Mouse (Mus musculus): ENCODE data around the gene Ddb2. TPM values are rescaled to one million over a fixed set of nuclear protein-coding genes. Genes with fewer than 3 reads are reported as not detected.

Ddb2 gene
- total RNA-seq, 1 experiment = 10.4 TPM

DNA sequence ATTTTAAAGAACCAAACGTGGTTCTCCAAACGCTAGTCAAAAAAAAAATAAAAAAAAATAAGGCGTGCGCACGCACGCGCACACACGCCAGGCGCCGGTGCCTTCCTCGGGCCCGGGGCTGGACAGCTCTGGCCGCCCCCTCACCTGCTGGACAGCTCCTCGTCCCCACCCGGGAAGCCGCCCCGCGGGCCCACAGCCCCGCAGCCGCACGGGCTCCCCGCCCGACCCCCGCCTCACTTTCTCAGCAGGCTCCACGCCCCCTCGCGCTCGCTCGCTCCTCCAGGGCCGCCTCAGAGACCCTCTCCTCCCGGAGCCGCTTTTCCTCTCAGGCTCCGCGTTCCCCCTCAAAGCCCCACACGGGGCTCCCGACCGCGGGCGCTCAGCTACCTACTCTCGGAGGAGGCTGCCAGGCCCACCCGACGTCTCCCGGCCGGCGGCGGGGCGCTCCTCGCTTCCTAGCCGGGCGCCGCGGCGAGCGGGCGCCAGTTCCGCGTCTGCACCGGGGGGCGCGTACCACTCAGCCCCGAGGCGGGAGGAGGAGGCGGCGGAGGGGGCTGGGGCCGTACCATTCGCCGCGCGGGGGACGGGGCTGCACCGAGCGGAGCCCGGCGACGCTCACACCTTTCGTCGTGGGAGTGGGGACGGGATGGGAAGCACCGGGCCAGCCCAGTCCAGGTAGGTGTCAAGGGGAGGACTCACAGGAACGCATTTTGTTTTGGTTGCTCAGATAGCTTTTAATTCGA, 54.2 kb downstream of the Ddb2 start:
- TF ChIP-seq ZNF384 (IDR thresholded peaks at IDR 0.05; ENCODE audit: low read depth, low read length) = peak; percentile 85
- no peak for TF ChIP-seq ZC3H11A (IDR thresholded peaks at IDR 0.05; ENCODE audit: borderline replicate concordance, low read depth, low read length)
- TF ChIP-seq MAFK (IDR thresholded peaks at IDR 0.05; ENCODE audit: insufficient read depth, low read depth, low read length) = no peak
- no peak for TF ChIP-seq HCFC1 (IDR thresholded peaks at IDR 0.05; ENCODE audit: borderline replicate concordance, insufficient read depth, low read length)
- Histone ChIP-seq H3K27ac (ENCODE audit: insufficient read depth, low read depth, low read length, poor library complexity, severe bottlenecking) (no peak overlapping the region), H3K4me1 (ENCODE audit: control insufficient read depth in 2 of 2, insufficient read depth in 2 of 2, low read length in 2 of 2, poor library complexity in 1 of 2) (peaks cover 0 to 7% of the 10 kb centered on the region in 2 experiments; a peak in 1 of 4 replicates), H3K9me3 (ENCODE audit: control insufficient read depth, insufficient read depth, low read depth, low read length) (no peaks in the 10 kb centered on the region), H3K36me3 (ENCODE audit: control insufficient read depth, insufficient read depth, low read length, poor library complexity, severe bottlenecking) (no peaks in the 10 kb centered on the region), H3K9ac (ENCODE audit: insufficient read depth, low read depth, low read length, poor library complexity, severe bottlenecking) (peak overlapping the region; percentile 62), H3K4me3 (ENCODE audit: insufficient read depth in 1 of 2, low read depth in 1 of 2, low read length in 2 of 2, poor library complexity in 1 of 2, severe bottlenecking in 1 of 2) (peak overlapping the region; percentile 23 to 79)
- no peak for DNase-seq (ENCODE audit: low read depth, low spot score)
- in situ Hi-C loops (cut with MboI; ENCODE audit: low sequenced_read_pairs in 2 of 2, unreplicated experiment in 2 of 2) = no loop called here

DNA sequence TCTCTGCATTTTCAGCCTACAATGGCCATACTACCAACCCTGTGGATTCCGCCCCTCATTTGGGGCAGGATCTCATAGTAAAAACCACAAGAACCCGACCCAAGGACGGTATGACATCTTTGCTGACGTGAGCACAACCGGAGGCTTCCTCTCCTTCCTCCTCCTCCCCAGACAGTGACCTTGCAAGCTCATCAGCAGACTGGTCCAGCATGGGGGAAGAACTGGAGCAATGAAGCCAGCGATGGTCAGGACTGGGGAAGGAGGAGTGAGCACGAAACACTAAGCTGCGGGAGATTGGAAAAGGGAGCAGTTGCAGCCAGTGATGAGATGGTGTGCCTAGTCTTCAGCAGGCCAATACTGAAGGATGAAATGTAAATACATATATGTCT, 54.8 kb downstream of the Ddb2 start:
- in situ Hi-C loops (cut with MboI; ENCODE audit: low sequenced_read_pairs in 2 of 2, unreplicated experiment in 2 of 2) = no loop called here
- DNase-seq (ENCODE audit: low read depth, low spot score) = no peak
- Histone ChIP-seq H3K9ac (ENCODE audit: insufficient read depth, low read depth, low read length, poor library complexity, severe bottlenecking) (no peak overlapping the region), H3K4me1 (ENCODE audit: control insufficient read depth in 2 of 2, insufficient read depth in 2 of 2, low read length in 2 of 2, poor library complexity in 1 of 2) (peaks cover 0 to 7% of the 10 kb centered on the region in 2 experiments; a peak in 1 of 4 replicates), H3K4me3 (ENCODE audit: insufficient read depth in 1 of 2, low read depth in 1 of 2, low read length in 2 of 2, poor library complexity in 1 of 2, severe bottlenecking in 1 of 2) (peak overlapping the region; percentile 23 to 79), H3K9me3 (ENCODE audit: control insufficient read depth, insufficient read depth, low read depth, low read length) (no peaks in the 10 kb centered on the region), H3K27ac (ENCODE audit: insufficient read depth, low read depth, low read length, poor library complexity, severe bottlenecking) (no peak overlapping the region), H3K36me3 (ENCODE audit: control insufficient read depth, insufficient read depth, low read length, poor library complexity, severe bottlenecking) (no peaks in the 10 kb centered on the region)
- TF ChIP-seq ZC3H11A (IDR thresholded peaks at IDR 0.05; ENCODE audit: borderline replicate concordance, low read depth, low read length) = no peak
- no peak for TF ChIP-seq CHD2 (IDR thresholded peaks at IDR 0.05; ENCODE audit: low read depth, low read length)
- TF ChIP-seq MAFK (IDR thresholded peaks at IDR 0.05; ENCODE audit: insufficient read depth, low read depth, low read length) = no peak
- TF ChIP-seq HCFC1 (IDR thresholded peaks at IDR 0.05; ENCODE audit: borderline replicate concordance, insufficient read depth, low read length) = no peak

GRCm38 (mm10) chr2:91180706-91181105, 56.1 kb downstream of the Ddb2 start:
- no peak overlapping the region for H3K27ac ChIP-seq (ENCODE audit: insufficient read depth, low read depth, low read length, poor library complexity, severe bottlenecking)
- in situ Hi-C loops (cut with MboI; ENCODE audit: low sequenced_read_pairs in 2 of 2, unreplicated experiment in 2 of 2) = no loop called here
- no peak for DNase-seq (ENCODE audit: low read depth, low spot score)
- no peak overlapping the region for H3K4me3 ChIP-seq (ENCODE audit: insufficient read depth in 1 of 2, low read depth in 1 of 2, low read length in 2 of 2, poor library complexity in 1 of 2, severe bottlenecking in 1 of 2)
- H3K9ac ChIP-seq (ENCODE audit: insufficient read depth, low read depth, low read length, poor library complexity, severe bottlenecking) = no peak overlapping the region
- TF ChIP-seq ZNF384 (IDR thresholded peaks at IDR 0.05; ENCODE audit: low read depth, low read length) (no peak), CHD2 (IDR thresholded peaks at IDR 0.05; ENCODE audit: low read depth, low read length) (no peak), ZC3H11A (IDR thresholded peaks at IDR 0.05; ENCODE audit: borderline replicate concordance, low read depth, low read length) (no peak)
- no peaks in the 10 kb centered on the region for H3K36me3 ChIP-seq (ENCODE audit: control insufficient read depth, insufficient read depth, low read length, poor library complexity, severe bottlenecking)
- peaks cover 0 to 7% of the 10 kb centered on the region in 2 experiments; a peak in 1 of 4 replicates for H3K4me1 ChIP-seq (ENCODE audit: control insufficient read depth in 2 of 2, insufficient read depth in 2 of 2, low read length in 2 of 2, poor library complexity in 1 of 2)
- no peaks in the 10 kb centered on the region for H3K9me3 ChIP-seq (ENCODE audit: control insufficient read depth, insufficient read depth, low read depth, low read length)

GRCm38 (mm10) chr2:91179825-91180224, 57.0 kb downstream of the Ddb2 start:
- H3K27ac ChIP-seq (ENCODE audit: insufficient read depth, low read depth, low read length, poor library complexity, severe bottlenecking) = no peak overlapping the region
- H3K9me3 ChIP-seq (ENCODE audit: control insufficient read depth, insufficient read depth, low read depth, low read length) = no peaks in the 10 kb centered on the region
- no peak for TF ChIP-seq ZNF384 (IDR thresholded peaks at IDR 0.05; ENCODE audit: low read depth, low read length)
- no peak overlapping the region for H3K9ac ChIP-seq (ENCODE audit: insufficient read depth, low read depth, low read length, poor library complexity, severe bottlenecking)
- DNase-seq (ENCODE audit: low read depth, low spot score) = no peak
- no peaks in the 10 kb centered on the region for H3K36me3 ChIP-seq (ENCODE audit: control insufficient read depth, insufficient read depth, low read length, poor library complexity, severe bottlenecking)
- no peak overlapping the region for H3K4me3 ChIP-seq (ENCODE audit: insufficient read depth in 1 of 2, low read depth in 1 of 2, low read length in 2 of 2, poor library complexity in 1 of 2, severe bottlenecking in 1 of 2)
- in situ Hi-C loops (cut with MboI; ENCODE audit: low sequenced_read_pairs in 2 of 2, unreplicated experiment in 2 of 2) = no loop called here
- peaks cover 0 to 7% of the 10 kb centered on the region in 2 experiments; a peak in 1 of 4 replicates for H3K4me1 ChIP-seq (ENCODE audit: control insufficient read depth in 2 of 2, insufficient read depth in 2 of 2, low read length in 2 of 2, poor library complexity in 1 of 2)

DNA sequence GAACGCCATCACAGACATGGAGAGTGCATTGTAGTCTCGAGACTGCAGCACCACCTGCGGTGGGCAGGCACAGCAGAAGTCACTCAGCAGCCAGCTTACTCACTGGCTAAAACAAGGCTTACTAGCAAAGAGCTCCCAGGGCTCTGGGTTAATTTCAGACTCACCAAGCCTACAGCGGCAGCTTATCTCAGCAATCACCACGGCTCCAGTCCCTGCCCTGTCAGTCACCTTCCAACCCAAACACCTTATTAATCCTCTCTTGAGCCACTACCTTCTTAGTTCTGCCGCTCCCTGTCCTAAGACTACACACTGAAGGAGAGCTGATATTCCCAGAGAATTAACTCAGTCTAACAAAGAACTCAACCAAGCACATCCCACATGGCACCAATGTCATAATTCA, 60.5 kb downstream of the Ddb2 start:
- no peaks in the 10 kb centered on the region for H3K4me1 ChIP-seq (ENCODE audit: control insufficient read depth in 2 of 2, insufficient read depth in 2 of 2, low read length in 2 of 2, poor library complexity in 1 of 2)
- no peak overlapping the region for H3K27ac ChIP-seq (ENCODE audit: insufficient read depth, low read depth, low read length, poor library complexity, severe bottlenecking)
- H3K9ac ChIP-seq (ENCODE audit: insufficient read depth, low read depth, low read length, poor library complexity, severe bottlenecking) = no peak overlapping the region
- H3K36me3 ChIP-seq (ENCODE audit: control insufficient read depth, insufficient read depth, low read length, poor library complexity, severe bottlenecking) = no peaks in the 10 kb centered on the region
- H3K9me3 ChIP-seq (ENCODE audit: control insufficient read depth, insufficient read depth, low read depth, low read length) = no peaks in the 10 kb centered on the region
- H3K4me3 ChIP-seq (ENCODE audit: insufficient read depth in 1 of 2, low read depth in 1 of 2, low read length in 2 of 2, poor library complexity in 1 of 2, severe bottlenecking in 1 of 2) = no peak overlapping the region
- in situ Hi-C loops (cut with MboI; ENCODE audit: low sequenced_read_pairs in 2 of 2, unreplicated experiment in 2 of 2) = no loop called here
- no peak for DNase-seq (ENCODE audit: low read depth, low spot score)
- TF ChIP-seq MAFK (IDR thresholded peaks at IDR 0.05; ENCODE audit: insufficient read depth, low read depth, low read length) = no peak
- no peak for TF ChIP-seq ZNF384 (IDR thresholded peaks at IDR 0.05; ENCODE audit: low read depth, low read length)
- TF ChIP-seq CHD2 (IDR thresholded peaks at IDR 0.05; ENCODE audit: low read depth, low read length) = no peak
- no peak for TF ChIP-seq ZC3H11A (IDR thresholded peaks at IDR 0.05; ENCODE audit: borderline replicate concordance, low read depth, low read length)
- no peak for TF ChIP-seq HCFC1 (IDR thresholded peaks at IDR 0.05; ENCODE audit: borderline replicate concordance, insufficient read depth, low read length)
